Comparison of ENCODE assay signal across 10 mouse cellular contexts in genomic region chr1:109982064-109982808, GRCm38 (mm10). TPM values are rescaled to one million over a fixed set of nuclear protein-coding genes. Genes with fewer than 3 reads are reported as not detected.
DNase-seq lines count a peak whose midpoint lies in the region; ATAC-seq and TF ChIP-seq lines count a peak whose summit lies in the region.
"Had no signal": no experiment of that assay in that cellular context is flagged by ENCODE, and none has a peak within 500 bp of the region (broad histone marks: within the 10 kb centered on the region; RNA-seq: fewer than 3 reads in every experiment).

Gene Cdh7 (plus strand): TSS chr1:109982431.

- H3K9me3 ChIP-seq in heart, postnatal 0 days (replicated peaks; ENCODE audit: control insufficient read depth, low read length), result no peaks in the 10 kb centered on the region
- H3K9me3 ChIP-seq in neural tube, embryonic 14.5 days (ENCODE audit: control insufficient read depth, low read length), result no peaks in the 10 kb centered on the region

- H3K27me3 ChIP-seq in heart, postnatal 0 days (ENCODE audit: control insufficient read depth, insufficient read depth, low read length), result peaks cover 18% of the 10 kb centered on the region
- no peaks in the 10 kb centered on the region for H3K27me3 ChIP-seq in neural tube, embryonic 14.5 days (ENCODE audit: control insufficient read depth, insufficient read depth, low read length)

- no peak for DNase-seq in heart, postnatal 0 days (ENCODE audit: low spot score)
- DNase-seq in heart, adult 9 months (ENCODE audit: low spot score in 2 of 2), result no peak
- peak; percentile 86 to 90 for DNase-seq in cerebellum, postnatal 14 days
- peak; percentile 24 to 40 for DNase-seq in frontal cortex, postnatal 25 days (ENCODE audit: low spot score in 2 of 2)
- peak; percentile 62 to 71 for DNase-seq in left cerebral cortex, postnatal 25 days (ENCODE audit: low spot score in 2 of 2)
- no peak for DNase-seq in ovary, adult 18-20 months (ENCODE audit: low spot score)

- WGBS in heart, postnatal 0 days, result 2% methylated on average over 35 of the region's 35 CpGs
- WGBS in neural tube, embryonic 14.5 days, result under 1% methylated on average over 35 of the region's 35 CpGs

- no peak within 1 kb of the TSS for H3K27ac ChIP-seq in heart, postnatal 0 days (ENCODE audit: low read depth)
- H3K27ac ChIP-seq in neural tube, embryonic 14.5 days (ENCODE audit: low read depth, low read length), result peak within 1 kb of the TSS; percentile 74

- no peaks in the 10 kb centered on the region for H3K36me3 ChIP-seq in heart, postnatal 0 days (replicated peaks; ENCODE audit: control insufficient read depth, insufficient read depth, low read length)
- H3K36me3 ChIP-seq in neural tube, embryonic 14.5 days (ENCODE audit: control insufficient read depth, insufficient read depth, low read length), result no peaks in the 10 kb centered on the region
- H3K36me3 ChIP-seq: G1E had no signal

- intact Hi-C loops in left cerebral cortex, postnatal 25 days (cut with DNase I), result no loop called here

- no peak within 1 kb of the TSS for H3K9ac ChIP-seq in heart, postnatal 0 days (replicated peaks; ENCODE audit: low read depth, low read length)
- H3K9ac ChIP-seq in neural tube, embryonic 14.5 days (replicated peaks; ENCODE audit: low read depth, low read length), result peak within 1 kb of the TSS; percentile 64

- H3K4me1 ChIP-seq in heart, postnatal 0 days (ENCODE audit: control insufficient read depth, insufficient read depth), result no peaks in the 10 kb centered on the region
- H3K4me1 ChIP-seq in neural tube, embryonic 14.5 days (ENCODE audit: control insufficient read depth, insufficient read depth, low read length), result no peaks in the 10 kb centered on the region

- 0 out of 2 replicates have a peak, but pooled peaks have one; percentile 14 for ATAC-seq in heart, postnatal 0 days (ENCODE audit: insufficient read depth, low read depth)
- peak; percentile 93 for ATAC-seq in neural tube, embryonic 14.5 days (ENCODE audit: low read depth)
- no peak for ATAC-seq in activated CD4-positive, CD25-positive, alpha-beta regulatory T cell, adult 4 months

- no peak for TF ChIP-seq CTCF in heart, postnatal 0 days (IDR thresholded peaks at IDR 0.05; ENCODE audit: low read depth)

- no peak for TF ChIP-seq EP300 in heart, postnatal 0 days (IDR thresholded peaks at IDR 0.05; ENCODE audit: low read depth)

- H3K4me3 ChIP-seq in heart, postnatal 0 days (ENCODE audit: low read depth, low read length), result peak within 1 kb of the TSS; percentile 47
- peak within 1 kb of the TSS; percentile 72 for H3K4me3 ChIP-seq in neural tube, embryonic 14.5 days (ENCODE audit: low read depth, low read length)

- H3K4me2 ChIP-seq in heart, postnatal 0 days (ENCODE audit: low read depth, low read length), result peak within 1 kb of the TSS; percentile 69
- H3K4me2 ChIP-seq in neural tube, embryonic 14.5 days (ENCODE audit: low read depth, low read length), result peak within 1 kb of the TSS; percentile 75

RNA-seq across cellular contexts. Expression of gene Cdh7, which starts in this region (rescaled TPM):
- not detected in 2 replicates for total RNA-seq in heart, postnatal 0 days (2014; rRNA removed; ENCODE audit: low replicate concordance)
- polyA plus RNA-seq in heart, postnatal 0 days (2015; fragmentation: Nextera tagmentation; extraction: Ambion mirVana), result not detected in 2 replicates
- 10 to 100 TPM; 20.1 to 24.4 TPM for total RNA-seq in left cerebral cortex, postnatal 25 days (2021)
- polyA plus RNA-seq in neural tube, embryonic 14.5 days (2014; fragmentation: Nextera tagmentation; extraction: Ambion mirVana), result 22.4 and 25.6 TPM in 2 replicates
- not detected for polyA plus RNA-seq in activated CD4-positive, CD25-positive, alpha-beta regulatory T cell, adult 4 months (2017; shearing (Covaris generic))
- total RNA-seq: liver, adult 2 months had no signal
- polyA plus RNA-seq: G1E; liver, adult 2 months had no signal

Comparison
In these comparisons a context has a peak if more than half of its experiments do, and no peak if none do; other contexts are left out.
1. RNA of gene Cdh7 (total RNA-seq): 20.1 to 24.4 TPM in left cerebral cortex, postnatal 25 days; not detected in heart, postnatal 0 days; every median in the first group is over 10 times any median in the second.
2. RNA of gene Cdh7 (polyA plus RNA-seq): 22.4 to 25.6 TPM in neural tube, embryonic 14.5 days; not detected in activated CD4-positive, CD25-positive, alpha-beta regulatory T cell, adult 4 months and not detected in heart, postnatal 0 days; every median in the first group is over 10 times any median in the second.
3. Peak in ATAC-seq, H3K4me3 ChIP-seq and H3K4me2 ChIP-seq in heart, postnatal 0 days; RNA of the gene not detected or under 1 TPM.
4. DNase-seq: peak in cerebellum, postnatal 14 days (2 of 2), frontal cortex, postnatal 25 days (2 of 2) and left cerebral cortex, postnatal 25 days (2 of 2); none in heart, postnatal 0 days (single experiment), heart, adult 9 months (0 of 2) and ovary, adult 18-20 months (single experiment).